Mouse (Mus musculus) CH12.LX (cell line): ENCODE measurements around the gene Atf4. TPM values are rescaled to one million over a fixed set of nuclear protein-coding genes. Genes with fewer than 3 reads are reported as not detected.

Experiments used
- DNase-seq: peaks from one replicate; pipeline ENCODE4 v3.0.0-alpha.2; 2013; ENCODE audit errors: extremely low read depth
- H3K27ac ChIP-seq: 2 replicates; pipeline ENCODE4 v1.5.1; 2012; ENCODE audit warnings: low read depth, mild to moderate bottlenecking, control low read depth, moderate library complexity; ENCODE audit not compliant: insufficient read depth
- H3K27me3 ChIP-seq: replicated peaks from 2 replicates; pipeline ENCODE3; 2012; ENCODE audit warnings: inconsistent platforms
- H3K36me3 ChIP-seq, 2 experiments: replicated peaks in 1 of 2; 2 replicates each; pipeline versions ENCODE3 to v1.6.1; 2012; ENCODE audit warnings: inconsistent platforms in 1 of 2, low read length in 1 of 2, mild to moderate bottlenecking in 1 of 2, mixed read lengths in 1 of 2, moderate library complexity in 1 of 2; ENCODE audit not compliant: control insufficient read depth in 1 of 2, insufficient read depth in 1 of 2
- H3K4me1 ChIP-seq, 2 experiments: 2 replicates each; pipeline ENCODE4 v1.6.1; 2012; ENCODE audit warnings: inconsistent platforms in 1 of 2, moderate library complexity in 1 of 2; ENCODE audit not compliant: insufficient read depth in 2 of 2, control insufficient read depth in 1 of 2
- H3K4me2 ChIP-seq: 2 replicates; pipeline ENCODE4 v1.6.1; 2012; ENCODE audit warnings: low read depth, mild to moderate bottlenecking, control low read depth; ENCODE audit not compliant: poor library complexity, insufficient read depth, severe bottlenecking
- H3K4me3 ChIP-seq, 3 experiments: fragments of 150-350 bp in 1 of 3; sonication (generic) in 1 of 3; replicated peaks in 1 of 3; 2 replicates each; pipeline versions ENCODE3 to v1.5.1; 2011 to 2012; ENCODE audit warnings: low read depth in 2 of 3, low read length in 2 of 3, mild to moderate bottlenecking in 2 of 3, moderate library complexity in 2 of 3, control low read depth in 1 of 3, improper control_type of control experiment in 1 of 3, inconsistent platforms in 1 of 3, mixed read lengths in 1 of 3; ENCODE audit not compliant: poor library complexity in 1 of 3
- H3K79me2 ChIP-seq: replicated peaks from 2 replicates; pipeline ENCODE4 v1.6.1; 2012; ENCODE audit warnings: mild to moderate bottlenecking, moderate library complexity; ENCODE audit not compliant: control insufficient read depth, poor library complexity, insufficient read depth, severe bottlenecking; ENCODE audit errors: extremely low read depth
- H3K9ac ChIP-seq: 2 replicates; pipeline ENCODE4 v1.6.1; 2012; ENCODE audit warnings: low read depth, mild to moderate bottlenecking, control low read depth, moderate library complexity; ENCODE audit not compliant: insufficient read depth
- H3K9me3 ChIP-seq: replicated peaks from 2 replicates; pipeline ENCODE3; 2012; ENCODE audit warnings: low read length, inconsistent platforms, mixed read lengths
- BHLHE40 ChIP-seq: IDR thresholded peaks from 2 replicates; pipeline ENCODE4 v1.6.1; 2011; ENCODE audit warnings: mild to moderate bottlenecking, low read depth, low read length, improper control_type of control experiment
- CTCF ChIP-seq, 2 experiments: IDR thresholded peaks in 1 of 2; conservative IDR thresholded peaks in 1 of 2; 2 replicates each; pipeline ENCODE4 v1.5.1; 2011 to 2012; ENCODE audit warnings: low read depth in 2 of 2, low read length in 2 of 2, improper control_type of control experiment in 1 of 2, inconsistent platforms in 1 of 2, mild to moderate bottlenecking in 1 of 2, moderate library complexity in 1 of 2
- EP300 ChIP-seq: IDR thresholded peaks from 2 replicates; pipeline ENCODE4 v1.6.1; 2011; ENCODE audit warnings: low read length, improper control_type of control experiment
- HCFC1 ChIP-seq: IDR thresholded peaks from 2 replicates; pipeline ENCODE4 v1.6.1; 2012; ENCODE audit warnings: low read depth, mild to moderate bottlenecking, inconsistent platforms, low read length, improper control_type of control experiment
- IRF4 ChIP-seq: IDR thresholded peaks from 2 replicates; pipeline ENCODE4 v1.6.1; 2014; ENCODE audit warnings: low read depth, mild to moderate bottlenecking, inconsistent platforms, low read length, improper control_type of control experiment
- KAT2A ChIP-seq: IDR thresholded peaks from 2 replicates; pipeline ENCODE4 v1.6.1; 2012; ENCODE audit warnings: low read length, improper control_type of control experiment, inconsistent platforms; ENCODE audit not compliant: insufficient replicate concordance
- MAX ChIP-seq: IDR thresholded peaks from 2 replicates; pipeline ENCODE4 v1.6.1; 2011; ENCODE audit warnings: low read length, improper control_type of control experiment
- MXI1 ChIP-seq: IDR thresholded peaks from 2 replicates; pipeline ENCODE4 v1.6.1; 2011; ENCODE audit warnings: mild to moderate bottlenecking, low read depth, low read length, improper control_type of control experiment
- MYC ChIP-seq: IDR thresholded peaks from 2 replicates; pipeline ENCODE4 v1.6.1; 2011; ENCODE audit warnings: low read depth, mild to moderate bottlenecking, improper control_type of control experiment, low read length
- NELFE ChIP-seq: IDR thresholded peaks from 2 replicates; pipeline ENCODE4 v1.6.1; 2011; ENCODE audit warnings: low read depth, low read length, improper control_type of control experiment
- PAX5 ChIP-seq: IDR thresholded peaks from 2 replicates; pipeline ENCODE4 v1.6.1; 2012; ENCODE audit warnings: low read length, inconsistent platforms, mixed read lengths
- POLR2A ChIP-seq: IDR thresholded peaks from 2 replicates; pipeline ENCODE4 v1.6.1; 2011; ENCODE audit warnings: low read depth, mild to moderate bottlenecking, improper control_type of control experiment, low read length
- POLR2AphosphoS2 ChIP-seq: IDR thresholded peaks from 2 replicates; pipeline ENCODE4 v1.6.1; 2011; ENCODE audit warnings: low read depth, low read length, improper control_type of control experiment
- RAD21 ChIP-seq: IDR thresholded peaks from 2 replicates; pipeline ENCODE4 v1.6.1; 2011; ENCODE audit warnings: low read depth, mild to moderate bottlenecking, low read length, improper control_type of control experiment, moderate library complexity
- SMC3 ChIP-seq: IDR thresholded peaks from 2 replicates; pipeline ENCODE4 v1.6.1; 2011; ENCODE audit warnings: low read depth, low read length, improper control_type of control experiment
- USF1 ChIP-seq: IDR thresholded peaks from 2 replicates; pipeline ENCODE4 v1.6.1; 2014; ENCODE audit warnings: low read depth, mild to moderate bottlenecking, inconsistent platforms, low read length, improper control_type of control experiment
- ZC3H11A ChIP-seq: IDR thresholded peaks from 2 replicates; pipeline ENCODE4 v1.6.1; 2012; ENCODE audit warnings: low read depth, mild to moderate bottlenecking, inconsistent platforms, low read length, improper control_type of control experiment
- dilution Hi-C: fragments of 300-500 bp; cut with MboI; formaldehyde crosslinking; loops from 2 replicates; pipeline ENCODE4 v1.14.3; 2020; ENCODE audit warnings: low sequenced_read_pairs; ENCODE audit not compliant: extremely low pct_unique_long_range_greater_than_20kb, extremely low pct_ligation_motif_present
- in situ Hi-C: fragments of 300-500 bp; cut with MboI; formaldehyde crosslinking; loops from 3 replicates; pipeline ENCODE4 v1.14.3; 2019; ENCODE audit warnings: low sequenced_read_pairs, low pct_ligation_motif_present, low pct_unique_long_range_greater_than_20kb, mixed read lengths
- polyA plus RNA-seq: library from polyadenylated mRNA; unstranded; fragments of >175 nt; gene quantifications from 2 replicates; pipeline ENCODE4 v1.2.1, GENCODE M21; 2012; ENCODE audit warnings: low read depth; ENCODE audit not compliant: insufficient read length
- total RNA-seq, 2 experiments: library from RNA; depleted of rRNA; stranded (reverse); fragments of 300-350 nt in 1 of 2; fragments of >200 nt in 1 of 2; gene quantifications; 2 replicates each; pipeline ENCODE4 v1.2.3; 2012 to 2014

Gene Atf4
- total and polyA plus RNA-seq, 3 experiments: 357 to 819 (median 486) TPM

DNA sequence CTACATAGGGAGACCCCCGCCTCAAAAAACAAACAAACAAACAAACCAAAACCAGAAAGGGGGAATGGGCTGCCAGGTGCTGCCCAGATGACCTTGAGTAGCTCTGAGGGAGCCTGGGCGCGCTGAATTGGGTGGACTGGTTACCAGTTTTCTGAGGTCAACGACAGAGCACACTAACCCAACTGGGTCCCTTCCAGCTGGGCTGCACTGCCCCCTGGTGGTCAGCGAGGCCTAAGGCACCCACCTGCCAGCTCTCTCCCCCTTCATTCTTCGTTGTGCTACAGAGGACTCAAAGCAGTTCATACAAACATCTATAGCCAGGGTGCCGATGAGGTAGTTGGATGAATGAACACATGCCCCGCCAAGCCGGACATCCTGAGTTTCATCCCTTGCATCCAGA, 29.8 kb upstream of the Atf4 start:
- TF ChIP-seq BHLHE40 (no peak), CTCF (conservative IDR thresholded peaks at IDR 0.05 in 1 of 2, IDR thresholded peaks at IDR 0.05 in 1 of 2; ENCODE audit: low read depth in 2 of 2, low read length in 2 of 2) (peak; percentile 85 to 96), IRF4 (no peak), MXI1 (no peak), RAD21 (peak; percentile 92), MAX (no peak; the same call in 1 of the 2 replicates), PAX5 (no peak), USF1 (no peak), POLR2A (no peak), POLR2AphosphoS2 (no peak), NELFE (peak; percentile 24; the same call in 1 of the 2 replicates), KAT2A (no peak), ZC3H11A (peak; percentile 60), EP300 (no peak), SMC3 (peak; percentile 94)
- peak; percentile 79 for DNase-seq
- H3K9me3 ChIP-seq: no peaks in the 10 kb centered on the region
- H3K36me3 ChIP-seq: no peaks in the 10 kb centered on the region
- no peaks in the 10 kb centered on the region for H3K79me2 ChIP-seq
- H3K9ac ChIP-seq: 0 out of 2 replicates have a peak overlapping the region, but pooled peaks have one; percentile 30
- no peak overlapping the region for H3K4me3 ChIP-seq
- peaks cover 4 to 20% of the 10 kb centered on the region in 2 experiments; a peak in 2 of 4 replicates for H3K4me1 ChIP-seq
- 0 out of 2 replicates have a peak overlapping the region, but pooled peaks have one; percentile 8 for H3K4me2 ChIP-seq
- dilution Hi-C loops: no loop called here
- no peak overlapping the region for H3K27ac ChIP-seq
- in situ Hi-C loops: loop anchor here (10.0 kb wide), 1 partner anchor 130 kb away; the partner anchor contains the start of genes Rpl3 and Syngr1
- H3K27me3 ChIP-seq: no peaks in the 10 kb centered on the region

DNA sequence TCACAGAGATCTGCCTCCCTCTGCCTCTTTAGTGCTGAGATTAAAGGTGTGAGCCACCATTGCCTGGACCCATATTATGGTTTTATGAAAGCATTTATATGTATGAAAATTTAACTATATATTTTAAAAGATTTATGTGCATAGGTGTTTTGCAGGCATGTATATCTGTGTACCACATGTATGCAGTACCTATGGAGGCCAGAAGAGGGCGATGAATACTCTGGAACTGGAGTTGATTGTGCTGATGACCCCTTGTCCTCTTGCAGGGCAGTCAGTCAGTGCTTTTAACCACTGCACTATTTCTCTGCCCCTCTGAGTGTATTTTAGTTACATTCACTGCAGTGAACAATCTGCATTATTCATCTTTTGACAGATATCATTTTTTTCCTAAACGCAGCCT, 29.2 kb upstream of the Atf4 start:
- in situ Hi-C loops: loop anchor here (10.0 kb wide), 1 partner anchor 131 kb away; the partner anchor contains the start of genes Rpl3 and Syngr1
- H3K36me3 ChIP-seq: no peaks in the 10 kb centered on the region
- no peak overlapping the region for H3K4me2 ChIP-seq
- no peak overlapping the region for H3K9ac ChIP-seq
- peak; percentile 42 for TF ChIP-seq RAD21
- TF ChIP-seq HCFC1: no peak
- peak; percentile 59; the same call in 1 of the 2 replicates for TF ChIP-seq MYC
- TF ChIP-seq MAX: peak; percentile 9; the same call in 1 of the 2 replicates
- TF ChIP-seq CTCF (conservative IDR thresholded peaks at IDR 0.05 in 1 of 2, IDR thresholded peaks at IDR 0.05 in 1 of 2; ENCODE audit: low read depth in 2 of 2, low read length in 2 of 2): peak; percentile 51 to 70; a peak in 3 of 4 replicates
- TF ChIP-seq SMC3: peak; percentile 42
- TF ChIP-seq, all 38 proteins: peak for 5
- dilution Hi-C loops: no loop called here
- Histone ChIP-seq H3K4me1 (peaks cover 2 to 16% of the 10 kb centered on the region in 2 experiments; a peak in 2 of 4 replicates), H3K9me3 (no peaks in the 10 kb centered on the region), H3K79me2 (no peaks in the 10 kb centered on the region), H3K27me3 (no peaks in the 10 kb centered on the region), H3K4me3 (no peak overlapping the region), H3K27ac (no peak overlapping the region)
- peak; percentile 67 for DNase-seq
